Mouse (Mus musculus) neural tube, embryonic 15.5 days (tissue): ENCODE measurements around the gene Gm20388. TPM values are rescaled to one million over a fixed set of nuclear protein-coding genes. Genes with fewer than 3 reads are reported as not detected.

ENCODE experiments used
- ATAC-seq: fragments of 200-750 bp; cut with Nextera tagmentation; 2 replicates; pipeline ENCODE4 v1.8.0; 2017; ENCODE audit warnings: mild to moderate bottlenecking, moderate TSS enrichment, moderate library complexity; ENCODE audit not compliant: low FRiP score
- H3K27ac ChIP-seq: fragments of 300-500 bp; sonication (generic); replicated peaks from 2 replicates; pipeline ENCODE4 v1.5.1; 2015; ENCODE audit warnings: mild to moderate bottlenecking, inconsistent platforms
- H3K27me3 ChIP-seq: fragments of 300-500 bp; sonication (generic); replicated peaks from 2 replicates; pipeline ENCODE4 v1.6.1; 2015; ENCODE audit warnings: inconsistent platforms
- H3K36me3 ChIP-seq: fragments of 300-500 bp; sonication (generic); 2 replicates; pipeline ENCODE4 v1.6.1; 2015; ENCODE audit warnings: inconsistent platforms
- H3K4me1 ChIP-seq: fragments of 300-500 bp; sonication (generic); 2 replicates; pipeline ENCODE4 v1.6.1; 2015; ENCODE audit warnings: inconsistent platforms
- H3K4me2 ChIP-seq: fragments of 300-500 bp; sonication (generic); 2 replicates; pipeline ENCODE4 v1.6.1; 2015; ENCODE audit warnings: inconsistent platforms, mild to moderate bottlenecking, moderate library complexity
- H3K4me3 ChIP-seq: fragments of 300-500 bp; sonication (generic); replicated peaks from 2 replicates; pipeline ENCODE4 v1.5.1; 2015; ENCODE audit warnings: mild to moderate bottlenecking, inconsistent platforms
- H3K9ac ChIP-seq: fragments of 300-500 bp; sonication (generic); replicated peaks from 2 replicates; pipeline ENCODE4 v1.6.1; 2015; ENCODE audit warnings: mild to moderate bottlenecking, inconsistent platforms
- H3K9me3 ChIP-seq: fragments of 300-500 bp; sonication (generic); replicated peaks from 2 replicates; pipeline ENCODE4 v1.6.1; 2016; ENCODE audit warnings: inconsistent platforms
- WGBS: fragments of 180-500 bp; shearing (Covaris S2); methylation state at CpG from one replicate; pipeline ENCODE4 v1.1.7; 2015; ENCODE audit warnings: mixed read lengths; 5-methylcytosine and 5-hydroxymethylcytosine counted together
- polyA plus RNA-seq: library from polyadenylated mRNA; unstranded; fragments of >200 nt; fragmentation: Nextera tagmentation; extraction: Ambion mirVana; gene quantifications from 2 replicates; pipeline ENCODE4 v1.2.1, GENCODE M21; 2015

The Gm20388 gene
- polyA plus RNA-seq, 1 experiment from 2014 or later = not detected

DNA sequence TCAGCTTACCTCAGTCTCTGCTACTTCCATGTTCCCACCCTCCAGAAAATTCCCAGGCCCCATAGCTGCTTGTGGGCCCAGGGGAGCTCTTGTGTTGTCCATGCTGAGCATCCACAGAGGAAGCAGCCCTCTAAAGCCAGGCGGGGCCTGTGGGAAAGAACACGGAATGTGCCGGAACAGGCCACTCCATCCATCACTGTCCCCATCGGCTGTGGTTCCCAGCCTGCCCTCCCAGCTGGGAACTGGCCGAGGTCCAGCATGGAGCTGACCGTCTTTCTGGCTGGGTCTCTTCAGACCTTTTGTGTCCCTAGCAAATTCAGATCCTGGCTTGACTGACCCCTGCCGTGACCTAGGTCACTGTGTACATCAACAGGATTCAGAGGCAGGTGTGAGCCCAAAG lies 2744.1 kb downstream of the Gm20388 start:
- H3K4me2 ChIP-seq = no peak overlapping the region
- H3K9ac ChIP-seq = no peak overlapping the region
- no peak overlapping the region; the same call in 1 of the 2 replicates for H3K27ac ChIP-seq
- WGBS = 52% methylated on average over 7 of the region's 7 CpGs
- H3K36me3 ChIP-seq = peaks cover 2% of the 10 kb centered on the region; the same call in 1 of the 2 replicates
- ATAC-seq = no peak
- H3K27me3 ChIP-seq = no peaks in the 10 kb centered on the region
- H3K9me3 ChIP-seq = no peaks in the 10 kb centered on the region
- peaks cover 54% of the 10 kb centered on the region for H3K4me1 ChIP-seq
- H3K4me3 ChIP-seq = no peak overlapping the region

DNA sequence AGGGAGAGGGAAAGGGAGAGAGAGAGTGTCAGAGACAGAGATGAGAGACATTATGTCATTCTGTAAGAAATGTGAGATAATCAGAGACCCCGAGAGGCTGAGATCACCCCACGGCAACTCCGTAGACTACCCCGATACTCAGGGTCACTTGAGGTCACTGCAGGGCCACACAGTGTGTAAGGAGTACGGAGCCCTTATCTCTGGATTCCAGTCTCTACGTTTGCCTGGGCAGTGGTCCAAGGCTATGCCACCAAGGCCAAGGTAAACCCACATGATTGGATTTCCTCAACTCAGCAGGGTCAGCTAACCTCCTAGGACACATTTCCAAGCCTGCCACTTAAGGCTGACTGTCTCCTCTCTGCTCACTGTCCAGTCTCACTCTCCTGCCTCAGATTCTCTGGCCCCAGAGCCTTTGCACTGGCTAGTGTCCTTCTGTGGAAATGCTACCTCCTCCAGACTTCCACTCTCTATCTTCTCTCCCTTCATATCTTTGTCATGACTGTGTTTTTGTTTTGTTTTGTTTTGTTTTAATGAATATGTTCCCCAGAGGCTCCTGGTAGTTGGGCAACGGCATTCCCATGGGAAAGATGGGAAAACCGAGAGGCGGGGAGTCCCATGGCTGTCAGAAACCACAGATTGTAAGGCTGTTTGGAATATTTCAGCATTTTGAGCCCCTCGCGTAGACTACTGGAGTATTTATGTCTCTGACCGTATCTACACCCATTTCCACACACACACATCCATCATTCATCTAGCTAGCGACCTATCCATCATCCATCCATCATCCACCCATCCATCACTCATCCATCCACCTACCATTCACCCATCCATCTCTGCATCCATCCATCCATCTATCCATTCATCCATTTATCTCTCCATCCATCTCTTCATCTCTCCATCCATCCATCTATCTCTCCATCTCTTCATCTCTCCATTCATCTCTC lies 2745.7 kb downstream of the Gm20388 start:
- Histone ChIP-seq H3K9me3 (no peaks in the 10 kb centered on the region), H3K27me3 (no peaks in the 10 kb centered on the region), H3K4me1 (peaks cover 59% of the 10 kb centered on the region), H3K27ac (no peak overlapping the region), H3K4me2 (no peak overlapping the region), H3K4me3 (no peak overlapping the region), H3K9ac (no peak overlapping the region), H3K36me3 (no peaks in the 10 kb centered on the region)
- 82% methylated on average over 13 of the region's 13 CpGs for WGBS
- ATAC-seq = no peak

DNA sequence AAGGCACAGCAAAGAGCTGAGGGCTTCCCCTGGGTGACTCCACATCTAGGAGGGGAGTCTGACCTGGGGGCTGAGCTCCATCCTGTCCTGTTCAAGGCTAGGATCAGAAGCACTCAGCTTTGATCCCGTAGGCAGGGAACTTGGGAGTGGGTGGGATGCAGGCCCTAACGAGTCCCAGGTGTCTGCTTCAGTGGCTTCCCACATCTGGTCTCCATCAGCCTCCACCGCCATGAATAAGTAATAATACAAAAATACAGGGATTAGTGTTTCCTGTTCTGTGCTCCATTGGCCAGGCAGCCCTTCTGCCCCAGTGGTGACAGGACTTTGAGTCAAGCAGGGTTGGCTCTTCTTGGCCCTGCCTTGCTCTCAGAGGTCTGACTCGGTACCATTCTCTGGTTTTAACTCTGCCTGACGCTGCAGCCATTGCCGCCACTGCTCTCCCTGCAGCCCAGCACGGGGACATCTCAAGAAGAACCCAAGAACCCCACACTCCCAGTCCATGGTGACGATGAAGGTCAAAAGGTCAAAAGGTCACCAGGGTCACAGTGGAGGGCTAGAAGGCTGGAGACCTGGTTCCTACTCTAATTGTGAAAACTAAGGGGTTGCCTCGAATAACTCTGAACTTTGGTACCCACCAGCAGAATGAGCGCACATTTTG lies 2747.6 kb downstream of the Gm20388 start:
- Histone ChIP-seq H3K4me3 (no peak overlapping the region), H3K9me3 (no peaks in the 10 kb centered on the region), H3K27ac (no peak overlapping the region), H3K4me1 (peaks cover 61% of the 10 kb centered on the region), H3K4me2 (no peak overlapping the region), H3K27me3 (no peaks in the 10 kb centered on the region), H3K36me3 (no peaks in the 10 kb centered on the region), H3K9ac (no peak overlapping the region)
- 64% methylated on average over 10 of the region's 10 CpGs for WGBS
- no peak for ATAC-seq

GRCm38 (mm10) chr8:122658807-122659160 lies 2748.1 kb downstream of the Gm20388 start:
- Histone ChIP-seq H3K27me3 (no peaks in the 10 kb centered on the region), H3K9ac (no peak overlapping the region), H3K4me1 (peaks cover 66% of the 10 kb centered on the region), H3K4me3 (no peak overlapping the region), H3K4me2 (no peak overlapping the region), H3K27ac (no peak overlapping the region), H3K36me3 (no peaks in the 10 kb centered on the region), H3K9me3 (no peaks in the 10 kb centered on the region)
- 76% methylated on average over 9 of the region's 9 CpGs for WGBS
- no peak for ATAC-seq

GRCm38 (mm10) chr8:122660022-122660421 lies 2749.4 kb downstream of the Gm20388 start:
- 81% methylated on average over 2 of the region's 2 CpGs for WGBS
- Histone ChIP-seq H3K4me2 (no peak overlapping the region), H3K4me1 (peaks cover 73% of the 10 kb centered on the region), H3K9ac (no peak overlapping the region), H3K27ac (no peak overlapping the region), H3K36me3 (no peaks in the 10 kb centered on the region), H3K4me3 (no peak overlapping the region), H3K27me3 (no peaks in the 10 kb centered on the region), H3K9me3 (no peaks in the 10 kb centered on the region)
- no peak for ATAC-seq

GRCm38 (mm10) chr8:122661138-122661537 lies 2750.5 kb downstream of the Gm20388 start:
- H3K27me3 ChIP-seq = no peaks in the 10 kb centered on the region
- H3K4me3 ChIP-seq = no peak overlapping the region
- WGBS = 35% methylated on average over 7 of the region's 7 CpGs
- no peaks in the 10 kb centered on the region for H3K36me3 ChIP-seq
- no peak for ATAC-seq
- H3K4me2 ChIP-seq = no peak overlapping the region
- no peaks in the 10 kb centered on the region for H3K9me3 ChIP-seq
- H3K9ac ChIP-seq = no peak overlapping the region
- peaks cover 80% of the 10 kb centered on the region for H3K4me1 ChIP-seq
- peak overlapping the region; percentile 64 for H3K27ac ChIP-seq

- no peaks in the 10 kb centered on the region for H3K36me3 ChIP-seq
- WGBS = 83% methylated on average over 2 of the region's 2 CpGs
- no peak overlapping the region for H3K27ac ChIP-seq
- H3K4me3 ChIP-seq = no peak overlapping the region
- no peaks in the 10 kb centered on the region for H3K9me3 ChIP-seq
- no peaks in the 10 kb centered on the region for H3K27me3 ChIP-seq
- no peak overlapping the region for H3K4me2 ChIP-seq
- no peak overlapping the region for H3K9ac ChIP-seq
- H3K4me1 ChIP-seq = peaks cover 87% of the 10 kb centered on the region
- ATAC-seq = no peak
Measured at GRCm38 (mm10) chr8:122661894-122662293, 2751.3 kb downstream of the Gm20388 start.

DNA sequence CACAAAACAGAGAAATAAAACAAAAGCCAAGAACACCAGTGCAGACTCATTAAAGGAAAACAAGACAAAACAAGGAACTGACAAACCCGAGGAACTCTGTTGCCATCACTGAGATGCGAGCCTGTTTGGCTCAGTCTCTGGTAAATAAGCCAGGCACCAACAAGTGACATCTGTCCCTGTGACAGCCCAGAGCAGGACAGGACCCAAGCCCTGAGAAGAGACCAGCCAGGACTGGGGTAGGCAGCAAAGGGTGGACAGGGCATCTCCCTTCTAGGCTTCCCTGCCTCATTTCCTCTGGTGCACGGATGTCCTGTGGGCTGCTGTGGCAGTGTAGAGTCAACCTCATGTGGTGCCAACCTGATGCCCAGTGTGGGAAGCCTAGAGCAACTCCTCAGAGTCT lies 2752.5 kb downstream of the Gm20388 start:
- no peak for ATAC-seq
- Histone ChIP-seq H3K27ac (no peak overlapping the region), H3K27me3 (no peaks in the 10 kb centered on the region), H3K4me1 (peaks cover 94% of the 10 kb centered on the region), H3K36me3 (no peaks in the 10 kb centered on the region), H3K4me2 (no peak overlapping the region), H3K4me3 (no peak overlapping the region), H3K9ac (no peak overlapping the region), H3K9me3 (no peaks in the 10 kb centered on the region)
- WGBS = 83% methylated on average over 3 of the region's 3 CpGs

GRCm38 (mm10) chr8:122663670-122664069 lies 2753.0 kb downstream of the Gm20388 start:
- Histone ChIP-seq H3K4me2 (no peak overlapping the region), H3K9me3 (no peaks in the 10 kb centered on the region), H3K27me3 (no peaks in the 10 kb centered on the region), H3K4me3 (no peak overlapping the region), H3K27ac (no peak overlapping the region), H3K4me1 (peaks cover 92% of the 10 kb centered on the region), H3K9ac (no peak overlapping the region), H3K36me3 (no peaks in the 10 kb centered on the region)
- ATAC-seq = no peak
- 59% methylated on average over 5 of the region's 5 CpGs for WGBS

DNA sequence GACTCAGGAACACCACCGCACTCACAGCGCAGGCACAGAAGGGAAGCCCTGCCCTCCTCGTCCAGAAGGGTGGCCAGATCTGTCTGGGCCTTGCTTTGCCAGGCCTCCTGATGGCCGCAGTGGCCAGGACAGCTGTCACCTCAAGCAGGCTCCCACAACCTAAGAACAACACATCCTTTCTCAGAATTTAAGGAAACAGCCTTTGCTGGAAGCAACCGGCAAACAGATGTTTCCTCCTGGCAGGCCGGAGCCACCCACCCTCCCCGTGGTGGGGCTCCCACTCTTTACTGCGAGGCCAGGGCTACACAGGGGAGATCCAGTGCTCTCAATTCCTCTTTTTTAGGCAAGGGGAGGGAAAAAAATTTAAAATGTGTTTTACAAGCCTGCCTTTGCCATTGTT lies 2754.6 kb downstream of the Gm20388 start:
- H3K4me3 ChIP-seq = no peak overlapping the region
- H3K9ac ChIP-seq = no peak overlapping the region
- H3K9me3 ChIP-seq = no peaks in the 10 kb centered on the region
- peak; percentile 10; the same call in 1 of the 2 replicates for ATAC-seq
- peak overlapping the region; percentile 38 for H3K4me2 ChIP-seq
- 35% methylated on average over 8 of the region's 8 CpGs for whole genome bisulfite sequencing
- H3K36me3 ChIP-seq = no peaks in the 10 kb centered on the region
- H3K4me1 ChIP-seq = peaks cover 88% of the 10 kb centered on the region
- H3K27me3 ChIP-seq = no peaks in the 10 kb centered on the region
- H3K27ac ChIP-seq = peak overlapping the region; percentile 83

DNA sequence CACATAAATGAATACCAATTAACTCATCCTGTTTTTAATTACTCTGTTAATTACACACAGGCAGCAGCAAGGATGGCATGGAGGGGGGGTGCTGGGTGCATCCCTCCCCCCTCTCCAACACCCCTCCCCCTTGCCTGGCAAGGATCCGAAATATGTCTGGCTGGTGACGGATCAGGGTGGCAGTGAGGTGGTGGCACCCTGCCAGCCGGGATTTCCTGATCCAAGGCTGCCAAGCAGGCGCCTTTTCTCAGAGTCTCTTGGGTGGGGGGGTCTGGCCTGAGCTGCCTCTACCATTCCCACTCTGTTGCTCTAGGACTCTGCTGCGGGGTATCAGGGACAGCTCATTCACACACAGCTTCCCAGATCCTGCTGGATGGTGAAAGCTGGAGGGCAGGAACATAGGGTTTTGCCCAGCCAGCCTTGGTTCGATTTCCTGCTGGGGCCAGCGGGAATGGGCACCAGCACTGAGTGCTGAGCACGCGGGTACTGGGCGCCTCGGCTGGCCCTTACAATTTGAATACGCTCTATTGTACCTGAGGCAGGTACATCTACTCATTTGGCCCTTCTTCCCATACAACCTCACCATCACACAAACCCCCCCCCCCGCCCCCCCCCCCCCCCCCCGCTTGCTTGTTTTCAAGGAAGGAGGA lies 2755.2 kb downstream of the Gm20388 start:
- 40% methylated on average over 12 of the region's 14 CpGs for WGBS
- peak; percentile 36 for ATAC-seq
- H3K4me2 ChIP-seq = peak overlapping the region; percentile 38
- H3K27ac ChIP-seq = peak overlapping the region; percentile 83
- H3K27me3 ChIP-seq = no peaks in the 10 kb centered on the region
- 0 out of 2 replicates have a peak overlapping the region, but pooled peaks have one; percentile 18 for H3K9ac ChIP-seq
- no peaks in the 10 kb centered on the region for H3K36me3 ChIP-seq
- no peaks in the 10 kb centered on the region for H3K9me3 ChIP-seq
- peaks cover 91% of the 10 kb centered on the region for H3K4me1 ChIP-seq
- H3K4me3 ChIP-seq = no peak overlapping the region
